Mouse (Mus musculus): ENCODE measurements at regions not wholly inside any gene's neighbourhood (a gene's known extent, or its start where the extent isn't known, plus 50 kb on each side); places are given as distances from the start of the nearest gene placed in this dataset.

- DNase-seq (ENCODE audit: inconsistent age in 2 of 2, low spot score in 1 of 2): no peak
Observed at GRCm38 (mm10) chr14:105584632-105585031, 312.0 kb downstream of the Spry2 start.

- DNase-seq (ENCODE audit: inconsistent age in 2 of 2, low spot score in 1 of 2): no peak
Observed at GRCm38 (mm10) chr14:105583497-105583896, 313.1 kb downstream of the Spry2 start.

GRCm38 (mm10) chr14:105576266-105576665 is 317.9 kb downstream of the Ndfip2 start:
- DNase-seq (ENCODE audit: inconsistent age in 2 of 2, low spot score in 1 of 2): no peak

- no peak for DNase-seq (ENCODE audit: inconsistent age in 2 of 2, low spot score in 1 of 2)
Observed at GRCm38 (mm10) chr14:105572036-105572891, 313.9 kb downstream of the Ndfip2 start.

- no peak for DNase-seq (ENCODE audit: inconsistent age in 2 of 2, low spot score in 1 of 2)
Observed at GRCm38 (mm10) chr14:105570156-105570555, 311.8 kb downstream of the Ndfip2 start.

- DNase-seq (ENCODE audit: inconsistent age in 2 of 2, low spot score in 1 of 2): no peak
Observed at GRCm38 (mm10) chr14:105565827-105566226, 307.5 kb downstream of the Ndfip2 start.

GRCm38 (mm10) chr14:105562843-105563242 is 304.5 kb downstream of the Ndfip2 start:
- no peak for DNase-seq (ENCODE audit: inconsistent age in 2 of 2, low spot score in 1 of 2)

- DNase-seq (ENCODE audit: inconsistent age in 2 of 2, low spot score in 1 of 2): peak; percentile 5 to 70
Observed at GRCm38 (mm10) chr14:105556813-105557212, 298.4 kb downstream of the Ndfip2 start.

GRCm38 (mm10) chr14:105544066-105544465 is 285.7 kb downstream of the Ndfip2 start:
- no peak for DNase-seq (ENCODE audit: inconsistent age in 2 of 2, low spot score in 1 of 2)

GRCm38 (mm10) chr14:105542486-105543145 is 284.2 kb downstream of the Ndfip2 start:
- no peak for DNase-seq (ENCODE audit: inconsistent age in 2 of 2, low spot score in 1 of 2)

- no peak for DNase-seq (ENCODE audit: inconsistent age in 2 of 2, low spot score in 1 of 2)
Observed at GRCm38 (mm10) chr14:105542090-105542485, 283.7 kb downstream of the Ndfip2 start.

- DNase-seq (ENCODE audit: inconsistent age in 2 of 2, low spot score in 1 of 2): no peak
Observed at GRCm38 (mm10) chr14:105532168-105532745, 273.9 kb downstream of the Ndfip2 start.

GRCm38 (mm10) chr14:105528107-105528506 is 269.7 kb downstream of the Ndfip2 start:
- no peak for DNase-seq (ENCODE audit: inconsistent age in 2 of 2, low spot score in 1 of 2)

- DNase-seq (ENCODE audit: inconsistent age in 2 of 2, low spot score in 1 of 2): no peak
Observed at GRCm38 (mm10) chr14:105523849-105524248, 265.5 kb downstream of the Ndfip2 start.

- DNase-seq (ENCODE audit: inconsistent age in 2 of 2, low spot score in 1 of 2): no peak
Observed at GRCm38 (mm10) chr14:105522279-105522678, 263.9 kb downstream of the Ndfip2 start.

GRCm38 (mm10) chr14:105518706-105519105 is 260.3 kb downstream of the Ndfip2 start:
- no peak for DNase-seq (ENCODE audit: inconsistent age in 2 of 2, low spot score in 1 of 2)

GRCm38 (mm10) chr14:105514413-105514812 is 256.0 kb downstream of the Ndfip2 start:
- DNase-seq (ENCODE audit: inconsistent age in 2 of 2, low spot score in 1 of 2): no peak

- DNase-seq (ENCODE audit: inconsistent age in 2 of 2, low spot score in 1 of 2): no peak
Observed at GRCm38 (mm10) chr14:105512914-105513677, 254.7 kb downstream of the Ndfip2 start.

GRCm38 (mm10) chr14:105511826-105512225 is 253.5 kb downstream of the Ndfip2 start:
- no peak for DNase-seq (ENCODE audit: inconsistent age in 2 of 2, low spot score in 1 of 2)

GRCm38 (mm10) chr14:105511135-105511534 is 252.8 kb downstream of the Ndfip2 start:
- DNase-seq (ENCODE audit: inconsistent age in 2 of 2, low spot score in 1 of 2): no peak

- DNase-seq (ENCODE audit: inconsistent age in 2 of 2, low spot score in 1 of 2): no peak
Observed at GRCm38 (mm10) chr14:105505261-105505660, 246.9 kb downstream of the Ndfip2 start.
